Mouse (Mus musculus) kidney, embryonic 14.5 days (tissue): ENCODE measurements around the gene Arfgap3. TPM values are rescaled to one million over a fixed set of nuclear protein-coding genes. Genes with fewer than 3 reads are reported as not detected.
"Not testable (repeated sequence)": the region's sequence is repeated elsewhere in the genome, so short reads cannot be mapped to it uniquely, and the experiment has no call there.

Source experiments
- ATAC-seq: fragments of 200-750 bp; cut with Nextera tagmentation; 2 replicates; pipeline ENCODE4 v1.8.0; 2017; ENCODE audit warnings: moderate number of reproducible peaks, mild to moderate bottlenecking, moderate TSS enrichment, moderate library complexity; ENCODE audit not compliant: low FRiP score, low TSS enrichment
- H3K27ac ChIP-seq: fragments of 300-500 bp; sonication (generic); 2 replicates; pipeline ENCODE4 v1.5.1; 2014; ENCODE audit warnings: low read depth, mild to moderate bottlenecking, low read length, moderate library complexity, mixed read lengths
- H3K27me3 ChIP-seq: fragments of 300-500 bp; sonication (generic); 2 replicates; pipeline ENCODE4 v1.6.1; 2014; ENCODE audit warnings: mild to moderate bottlenecking, low read length; ENCODE audit not compliant: control insufficient read depth, insufficient read depth
- H3K36me3 ChIP-seq: fragments of 300-500 bp; sonication (generic); 2 replicates; pipeline ENCODE4 v1.6.1; 2014; ENCODE audit warnings: low read length, mixed read lengths; ENCODE audit not compliant: control insufficient read depth, insufficient read depth
- H3K4me1 ChIP-seq: fragments of 300-500 bp; sonication (generic); 2 replicates; pipeline ENCODE4 v1.6.1; 2014; ENCODE audit warnings: low read length, mixed read lengths; ENCODE audit not compliant: control insufficient read depth, insufficient read depth
- H3K4me2 ChIP-seq: fragments of 300-500 bp; sonication (generic); replicated peaks from 2 replicates; pipeline ENCODE4 v1.6.1; 2014; ENCODE audit warnings: low read depth, mild to moderate bottlenecking, low read length
- H3K4me3 ChIP-seq: fragments of 300-500 bp; sonication (generic); 2 replicates; pipeline ENCODE4 v1.5.1; 2014; ENCODE audit warnings: mild to moderate bottlenecking, low read length
- H3K9ac ChIP-seq: fragments of 300-500 bp; sonication (generic); 2 replicates; pipeline ENCODE4 v1.6.1; 2014; ENCODE audit warnings: low read depth, mild to moderate bottlenecking, low read length, moderate library complexity
- H3K9me3 ChIP-seq: fragments of 300-500 bp; sonication (generic); 2 replicates; pipeline ENCODE4 v1.6.1; 2016; ENCODE audit warnings: low read length; ENCODE audit not compliant: control insufficient read depth
- WGBS: fragments of 180-500 bp; shearing (Covaris S2); extraction: QIAGEN DNeasy Blood & Tissue Kit; methylation state at CpG from one replicate; pipeline ENCODE4 v1.1.7; 2014; 5-methylcytosine and 5-hydroxymethylcytosine counted together
- polyA plus RNA-seq: library from polyadenylated mRNA; unstranded; fragments of >200 nt; fragmentation: Nextera tagmentation; extraction: Ambion mirVana; gene quantifications from 2 replicates; pipeline ENCODE4 v1.2.1, GENCODE M21; 2014

The Arfgap3 gene
- polyA plus RNA-seq, 1 experiment from 2014 or later: 33.3 TPM

- Histone ChIP-seq H3K27me3 (no peaks in the 10 kb centered on the region), H3K27ac (no peak overlapping the region), H3K9me3 (no peaks in the 10 kb centered on the region), H3K36me3 (no peaks in the 10 kb centered on the region), H3K4me1 (no peaks in the 10 kb centered on the region), H3K4me2 (no peak overlapping the region), H3K9ac (no peak overlapping the region), H3K4me3 (no peak overlapping the region)
- no peak for ATAC-seq
- WGBS: 75% methylated on average over 11 of the region's 11 CpGs
Measured at GRCm38 (mm10) chr15:83281303-83281702, 68.7 kb downstream of the Arfgap3 start.

- Histone ChIP-seq H3K4me1 (no peaks in the 10 kb centered on the region), H3K36me3 (no peaks in the 10 kb centered on the region), H3K9me3 (no peaks in the 10 kb centered on the region), H3K27ac (no peak overlapping the region), H3K9ac (no peak overlapping the region), H3K27me3 (no peaks in the 10 kb centered on the region), H3K4me2 (no peak overlapping the region), H3K4me3 (no peak overlapping the region)
- no peak for ATAC-seq
- 85% methylated on average over 5 of the region's 5 CpGs for WGBS
Measured at GRCm38 (mm10) chr15:83278579-83278978, 71.5 kb downstream of the Arfgap3 start.

- ATAC-seq: no peak
- Histone ChIP-seq H3K36me3 (no peaks in the 10 kb centered on the region), H3K4me3 (no peak overlapping the region), H3K9me3 (no peaks in the 10 kb centered on the region), H3K9ac (no peak overlapping the region), H3K27ac (no peak overlapping the region), H3K27me3 (no peaks in the 10 kb centered on the region), H3K4me1 (no peaks in the 10 kb centered on the region), H3K4me2 (no peak overlapping the region)
- 88% methylated on average over 4 of the region's 4 CpGs for WGBS
Measured at GRCm38 (mm10) chr15:83277451-83277850, 72.6 kb downstream of the Arfgap3 start.

- not testable (repeated sequence) for H3K4me1 ChIP-seq, H3K27ac ChIP-seq, H3K9me3 ChIP-seq, H3K4me2 ChIP-seq, H3K9ac ChIP-seq, H3K4me3 ChIP-seq, ATAC-seq, H3K36me3 ChIP-seq, H3K27me3 ChIP-seq
Measured at GRCm38 (mm10) chr15:83274237-83274636, 75.8 kb downstream of the Arfgap3 start.

- ATAC-seq: no peak
- no peaks in the 10 kb centered on the region for H3K9me3 ChIP-seq
- no peak overlapping the region for H3K27ac ChIP-seq
- no peak overlapping the region for H3K9ac ChIP-seq
- WGBS: 88% methylated on average over 2 of the region's 2 CpGs
- H3K27me3 ChIP-seq: no peaks in the 10 kb centered on the region
- no peaks in the 10 kb centered on the region for H3K36me3 ChIP-seq
- no peak overlapping the region for H3K4me2 ChIP-seq
- no peak overlapping the region for H3K4me3 ChIP-seq
- H3K4me1 ChIP-seq: no peaks in the 10 kb centered on the region
Measured at GRCm38 (mm10) chr15:83273017-83273416, 77.0 kb downstream of the Arfgap3 start.

GRCm38 (mm10) chr15:83271221-83271620 is 78.8 kb downstream of the Arfgap3 start:
- WGBS: 20% methylated on average over 9 of the region's 9 CpGs
- H3K36me3 ChIP-seq, ATAC-seq: not testable (repeated sequence)

GRCm38 (mm10) chr15:83269985-83270384 is 80.1 kb downstream of the Arfgap3 start:
- WGBS: 76% methylated on average over 6 of the region's 6 CpGs
- not testable (repeated sequence) for H3K4me3 ChIP-seq

More at GRCm38 (mm10) chr15:83271221-83271620, 78.8 kb downstream of the Arfgap3 start:
- not testable (repeated sequence) for H3K4me1 ChIP-seq, H3K9ac ChIP-seq, H3K9me3 ChIP-seq, H3K27me3 ChIP-seq, H3K4me3 ChIP-seq, H3K27ac ChIP-seq, H3K4me2 ChIP-seq

GRCm38 (mm10) chr15:83268428-83268827 is 81.6 kb downstream of the Arfgap3 start:
- not testable (repeated sequence) for H3K4me3 ChIP-seq, H3K27me3 ChIP-seq, H3K4me2 ChIP-seq, H3K9me3 ChIP-seq, H3K36me3 ChIP-seq, ATAC-seq, H3K9ac ChIP-seq, H3K27ac ChIP-seq, H3K4me1 ChIP-seq
- 37% methylated on average over 6 of the region's 7 CpGs for WGBS

More at GRCm38 (mm10) chr15:83269985-83270384, 80.1 kb downstream of the Arfgap3 start:
- not testable (repeated sequence) for H3K27ac ChIP-seq, H3K9ac ChIP-seq, H3K27me3 ChIP-seq, H3K9me3 ChIP-seq, H3K36me3 ChIP-seq, H3K4me1 ChIP-seq, H3K4me2 ChIP-seq, ATAC-seq

GRCm38 (mm10) chr15:83265269-83265668 is 84.8 kb downstream of the Arfgap3 start:
- WGBS: 13% methylated on average over 1 of the region's 1 CpGs
- no peaks in the 10 kb centered on the region for H3K4me1 ChIP-seq

GRCm38 (mm10) chr15:83263405-83263804 is 86.6 kb downstream of the Arfgap3 start:
- ATAC-seq: no peak
- 83% methylated on average over 5 of the region's 5 CpGs for WGBS
- H3K9me3 ChIP-seq: no peaks in the 10 kb centered on the region

More at GRCm38 (mm10) chr15:83265269-83265668, 84.8 kb downstream of the Arfgap3 start:
- H3K4me2 ChIP-seq: no peak overlapping the region
- ATAC-seq: no peak
- H3K9ac ChIP-seq: no peak overlapping the region
- no peak overlapping the region for H3K27ac ChIP-seq
- no peak overlapping the region for H3K4me3 ChIP-seq
- H3K27me3 ChIP-seq: no peaks in the 10 kb centered on the region
- H3K9me3 ChIP-seq: no peaks in the 10 kb centered on the region
- no peaks in the 10 kb centered on the region for H3K36me3 ChIP-seq

More at GRCm38 (mm10) chr15:83263405-83263804, 86.6 kb downstream of the Arfgap3 start:
- Histone ChIP-seq H3K36me3 (no peaks in the 10 kb centered on the region), H3K4me2 (no peak overlapping the region), H3K9ac (no peak overlapping the region), H3K4me3 (no peak overlapping the region), H3K4me1 (no peaks in the 10 kb centered on the region), H3K27ac (no peak overlapping the region), H3K27me3 (no peaks in the 10 kb centered on the region)
